Mouse (Mus musculus): ENCODE data around the gene Soga1. TPM values are rescaled to one million over a fixed set of nuclear protein-coding genes. Genes with fewer than 3 reads are reported as not detected.

Soga1 gene
- polyA plus RNA-seq, 1 experiment = 4.6 TPM

GRCm38 (mm10) chr2:157057186-157057585 is 21.9 kb downstream of the Soga1 start:
- Histone ChIP-seq H3K4me1 (ENCODE audit: control insufficient read depth, insufficient read depth, insufficient read length, low read length) (peaks cover 10% of the 10 kb centered on the region), H3K36me3 (ENCODE audit: control insufficient read depth, insufficient read depth, low read length) (peaks cover 1% of the 10 kb centered on the region; the same call in 1 of the 2 replicates), H3K4me3 (ENCODE audit: low read depth, low read length) (no peak overlapping the region), H3K27ac (ENCODE audit: insufficient read depth, low read depth, low read length) (no peak overlapping the region), H3K27me3 (ENCODE audit: control insufficient read depth, insufficient read depth, low read length) (no peaks in the 10 kb centered on the region)
- TF ChIP-seq POLR2A (IDR thresholded peaks at IDR 0.05; ENCODE audit: low read depth, low read length) (no peak), CTCF (IDR thresholded peaks at IDR 0.05; ENCODE audit: extremely low read depth, insufficient read length, insufficient replicate concordance, low read depth, low read length) (no peak)
- 89% methylated on average over 3 of the region's 3 CpGs for WGBS

GRCm38 (mm10) chr2:157055721-157056120 is 23.3 kb downstream of the Soga1 start:
- 93% methylated on average over 6 of the region's 6 CpGs for WGBS
- peaks cover 10% of the 10 kb centered on the region for H3K4me1 ChIP-seq (ENCODE audit: control insufficient read depth, insufficient read depth, insufficient read length, low read length)

GRCm38 (mm10) chr2:157054816-157055215 is 24.2 kb downstream of the Soga1 start:
- H3K27ac ChIP-seq (ENCODE audit: insufficient read depth, low read depth, low read length) = no peak overlapping the region
- 75% methylated on average over 5 of the region's 5 CpGs for WGBS
- TF ChIP-seq CTCF (IDR thresholded peaks at IDR 0.05; ENCODE audit: extremely low read depth, insufficient read length, insufficient replicate concordance, low read depth, low read length) (no peak), POLR2A (IDR thresholded peaks at IDR 0.05; ENCODE audit: low read depth, low read length) (no peak)
- no peak overlapping the region for H3K4me3 ChIP-seq (ENCODE audit: low read depth, low read length)
- peaks cover 10% of the 10 kb centered on the region for H3K4me1 ChIP-seq (ENCODE audit: control insufficient read depth, insufficient read depth, insufficient read length, low read length)
- no peaks in the 10 kb centered on the region for H3K27me3 ChIP-seq (ENCODE audit: control insufficient read depth, insufficient read depth, low read length)
- peaks cover 1% of the 10 kb centered on the region; the same call in 1 of the 2 replicates for H3K36me3 ChIP-seq (ENCODE audit: control insufficient read depth, insufficient read depth, low read length)

More at GRCm38 (mm10) chr2:157055721-157056120, 23.3 kb downstream of the Soga1 start:
- TF ChIP-seq POLR2A (IDR thresholded peaks at IDR 0.05; ENCODE audit: low read depth, low read length) (no peak), CTCF (IDR thresholded peaks at IDR 0.05; ENCODE audit: extremely low read depth, insufficient read length, insufficient replicate concordance, low read depth, low read length) (no peak)
- no peak overlapping the region for H3K27ac ChIP-seq (ENCODE audit: insufficient read depth, low read depth, low read length)
- H3K4me3 ChIP-seq (ENCODE audit: low read depth, low read length) = no peak overlapping the region
- peaks cover 1% of the 10 kb centered on the region; the same call in 1 of the 2 replicates for H3K36me3 ChIP-seq (ENCODE audit: control insufficient read depth, insufficient read depth, low read length)
- no peaks in the 10 kb centered on the region for H3K27me3 ChIP-seq (ENCODE audit: control insufficient read depth, insufficient read depth, low read length)

GRCm38 (mm10) chr2:157054297-157054696 is 24.8 kb downstream of the Soga1 start:
- no peak overlapping the region for H3K4me3 ChIP-seq (ENCODE audit: low read depth, low read length)
- no peaks in the 10 kb centered on the region for H3K36me3 ChIP-seq (ENCODE audit: control insufficient read depth, insufficient read depth, low read length)
- H3K4me1 ChIP-seq (ENCODE audit: control insufficient read depth, insufficient read depth, insufficient read length, low read length) = peaks cover 9% of the 10 kb centered on the region
- 87% methylated on average over 8 of the region's 8 CpGs for WGBS
- no peak overlapping the region for H3K27ac ChIP-seq (ENCODE audit: insufficient read depth, low read depth, low read length)
- H3K27me3 ChIP-seq (ENCODE audit: control insufficient read depth, insufficient read depth, low read length) = no peaks in the 10 kb centered on the region
- TF ChIP-seq POLR2A (IDR thresholded peaks at IDR 0.05; ENCODE audit: low read depth, low read length) (no peak), CTCF (IDR thresholded peaks at IDR 0.05; ENCODE audit: extremely low read depth, insufficient read length, insufficient replicate concordance, low read depth, low read length) (no peak)

- TF ChIP-seq POLR2A (IDR thresholded peaks at IDR 0.05; ENCODE audit: low read depth, low read length) (no peak), CTCF (IDR thresholded peaks at IDR 0.05; ENCODE audit: extremely low read depth, insufficient read length, insufficient replicate concordance, low read depth, low read length) (peak; percentile 46; the same call in 1 of the 2 replicates)
- 92% methylated on average over 4 of the region's 4 CpGs for WGBS
- Histone ChIP-seq H3K4me3 (ENCODE audit: low read depth, low read length) (no peak overlapping the region), H3K27ac (ENCODE audit: insufficient read depth, low read depth, low read length) (no peak overlapping the region), H3K4me1 (ENCODE audit: control insufficient read depth, insufficient read depth, insufficient read length, low read length) (peaks cover 4% of the 10 kb centered on the region; the same call in 1 of the 2 replicates), H3K27me3 (ENCODE audit: control insufficient read depth, insufficient read depth, low read length) (no peaks in the 10 kb centered on the region), H3K36me3 (ENCODE audit: control insufficient read depth, insufficient read depth, low read length) (no peaks in the 10 kb centered on the region)
Measured at GRCm38 (mm10) chr2:157053787-157054186, 25.3 kb downstream of the Soga1 start.

GRCm38 (mm10) chr2:157053124-157053523 is 25.9 kb downstream of the Soga1 start:
- TF ChIP-seq POLR2A (IDR thresholded peaks at IDR 0.05; ENCODE audit: low read depth, low read length) (no peak), CTCF (IDR thresholded peaks at IDR 0.05; ENCODE audit: extremely low read depth, insufficient read length, insufficient replicate concordance, low read depth, low read length) (no peak)
- H3K36me3 ChIP-seq (ENCODE audit: control insufficient read depth, insufficient read depth, low read length) = no peaks in the 10 kb centered on the region

GRCm38 (mm10) chr2:157052448-157052847 is 26.6 kb downstream of the Soga1 start:
- Histone ChIP-seq H3K27ac (ENCODE audit: insufficient read depth, low read depth, low read length) (no peak overlapping the region), H3K27me3 (ENCODE audit: control insufficient read depth, insufficient read depth, low read length) (no peaks in the 10 kb centered on the region), H3K4me1 (ENCODE audit: control insufficient read depth, insufficient read depth, insufficient read length, low read length) (no peaks in the 10 kb centered on the region; the same call in 1 of the 2 replicates), H3K36me3 (ENCODE audit: control insufficient read depth, insufficient read depth, low read length) (no peaks in the 10 kb centered on the region), H3K4me3 (ENCODE audit: low read depth, low read length) (no peak overlapping the region)
- 83% methylated on average over 8 of the region's 8 CpGs for WGBS
- TF ChIP-seq CTCF (IDR thresholded peaks at IDR 0.05; ENCODE audit: extremely low read depth, insufficient read length, insufficient replicate concordance, low read depth, low read length) = no peak

More at GRCm38 (mm10) chr2:157053124-157053523, 25.9 kb downstream of the Soga1 start:
- 97% methylated on average over 5 of the region's 5 CpGs for WGBS
- Histone ChIP-seq H3K4me3 (ENCODE audit: low read depth, low read length) (no peak overlapping the region), H3K27ac (ENCODE audit: insufficient read depth, low read depth, low read length) (no peak overlapping the region), H3K27me3 (ENCODE audit: control insufficient read depth, insufficient read depth, low read length) (no peaks in the 10 kb centered on the region), H3K4me1 (ENCODE audit: control insufficient read depth, insufficient read depth, insufficient read length, low read length) (no peaks in the 10 kb centered on the region; the same call in 1 of the 2 replicates)

Measured in small intestine, adult 2 months (tissue).